Mouse (Mus musculus) activated CD4-positive, CD25-positive, alpha-beta regulatory T cell, adult 9 weeks (primary cell): ENCODE results near the gene Ptger2. TPM values are rescaled to one million over a fixed set of nuclear protein-coding genes. Genes with fewer than 3 reads are reported as not detected.

ENCODE experiments used
- polyA plus RNA-seq: library from polyadenylated mRNA; unstranded; fragments of 100-300 nt; shearing (Covaris generic); gene quantifications from one replicate; pipeline ENCODE4 v1.2.1, GENCODE M21; 2017

The Ptger2 gene
- polyA plus RNA-seq, result 76.1 TPM

DNA sequence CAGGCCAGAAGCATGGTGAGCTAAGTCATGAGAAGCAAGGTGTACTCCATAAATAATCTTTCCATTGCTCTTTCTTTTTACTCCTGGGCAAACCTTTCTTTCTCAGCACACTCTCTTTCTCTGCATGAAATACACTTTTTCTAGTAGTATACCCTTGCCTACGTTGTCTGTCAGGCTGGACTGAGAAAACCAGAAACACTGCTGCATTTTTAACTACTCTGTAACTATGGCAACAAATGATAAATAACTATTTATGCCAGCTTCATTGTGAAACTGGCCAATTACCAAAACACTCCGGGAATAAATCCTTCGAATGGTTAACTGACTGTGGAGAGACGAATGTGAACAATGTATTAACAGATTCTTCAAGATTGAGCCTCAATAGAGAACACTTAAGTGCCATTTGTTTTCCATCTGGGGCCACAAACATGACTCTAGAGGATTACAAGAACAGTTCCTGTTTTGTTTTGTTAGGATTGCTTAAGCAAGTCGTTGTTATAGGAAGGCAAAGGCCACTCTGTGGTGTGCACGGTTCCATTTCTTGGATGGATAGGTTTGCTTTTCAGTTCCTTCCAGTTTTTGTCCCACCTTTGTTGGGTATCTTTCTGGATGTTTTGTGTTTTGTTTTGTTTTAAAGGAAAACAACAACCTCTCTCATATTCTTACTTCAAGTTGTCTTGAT, at the start of gene Ptger2:
Ptger2 (plus strand) TSS at position 522 of the 682 bp plus-strand sequence.

Other genes starting within 250 kb of the Ptger2 start
- not detected for gene Gm8267, start 237.9 kb upstream of the Ptger2 start, polyA plus RNA-seq
- not detected for gene Ptgdr, start 128.8 kb upstream of the Ptger2 start, polyA plus RNA-seq
- gene Gpr137c, start 231.5 kb downstream of the Ptger2 start, polyA plus RNA-seq, result 0.13 TPM
- 15.1 TPM for gene Txndc16, start 232.1 kb downstream of the Ptger2 start, polyA plus RNA-seq